Mouse (Mus musculus) neural tube, embryonic 12.5 days (tissue): ENCODE data around the gene Psd. TPM values are rescaled to one million over a fixed set of nuclear protein-coding genes. Genes with fewer than 3 reads are reported as not detected.
A peak's percentile ranks its signal among the peaks of the same experiment; 100 is the strongest.

Experiments used
- ATAC-seq: fragments of 200-750 bp; cut with Nextera tagmentation; 2 replicates; pipeline ENCODE4 v1.8.0; 2017; ENCODE audit warnings: low read depth, mild to moderate bottlenecking, moderate TSS enrichment, moderate library complexity; ENCODE audit not compliant: low FRiP score
- H3K27ac ChIP-seq: fragments of 300-500 bp; sonication (generic); 2 replicates; pipeline ENCODE4 v1.5.1; 2016
- H3K27me3 ChIP-seq: fragments of 300-500 bp; sonication (generic); replicated peaks from 2 replicates; pipeline ENCODE4 v1.6.1; 2016; ENCODE audit warnings: mild to moderate bottlenecking
- H3K36me3 ChIP-seq: fragments of 300-500 bp; sonication (generic); 2 replicates; pipeline ENCODE4 v1.6.1; 2016; ENCODE audit warnings: mild to moderate bottlenecking
- H3K4me1 ChIP-seq: fragments of 300-500 bp; sonication (generic); 2 replicates; pipeline ENCODE4 v1.6.1; 2016
- H3K4me2 ChIP-seq: fragments of 300-500 bp; sonication (generic); replicated peaks from 2 replicates; pipeline ENCODE4 v1.6.1; 2016; ENCODE audit warnings: mild to moderate bottlenecking
- H3K4me3 ChIP-seq: fragments of 300-500 bp; sonication (generic); 2 replicates; pipeline ENCODE4 v1.5.1; 2016
- H3K9ac ChIP-seq: fragments of 300-500 bp; sonication (generic); 2 replicates; pipeline ENCODE4 v1.6.1; 2016; ENCODE audit warnings: mild to moderate bottlenecking
- H3K9me3 ChIP-seq: fragments of 300-500 bp; sonication (generic); 2 replicates; pipeline ENCODE4 v1.6.1; 2016; ENCODE audit warnings: mild to moderate bottlenecking
- WGBS: fragments of 180-500 bp; shearing (Covaris S2); methylation state at CpG from one replicate; pipeline ENCODE4 v1.1.7; 2016; 5-methylcytosine and 5-hydroxymethylcytosine counted together
- polyA plus RNA-seq: library from polyadenylated mRNA; unstranded; fragments of >200 nt; fragmentation: Nextera tagmentation; extraction: Ambion mirVana; gene quantifications from 2 replicates; pipeline ENCODE4 v1.2.1, GENCODE M21; 2016

The Psd gene
- polyA plus RNA-seq, 1 experiment from 2014 or later, result 29.9 TPM

- WGBS, result 70% methylated on average over 11 of the region's 11 CpGs
- Histone ChIP-seq H3K27me3 (peaks cover 59% of the 10 kb centered on the region), H3K9me3 (no peaks in the 10 kb centered on the region), H3K4me1 (peaks cover 45% of the 10 kb centered on the region), H3K4me3 (no peak overlapping the region), H3K27ac (no peak overlapping the region), H3K9ac (no peak overlapping the region), H3K4me2 (peak overlapping the region; percentile 100; the same call in 1 of the 2 replicates), H3K36me3 (no peaks in the 10 kb centered on the region)
- ATAC-seq, result no peak
Measured at GRCm38 (mm10) chr19:46324366-46324765, 2.6 kb downstream of the Psd start.

GRCm38 (mm10) chr19:46323716-46324115 is 3.2 kb downstream of the Psd start:
- H3K4me1 ChIP-seq, result peaks cover 45% of the 10 kb centered on the region
- H3K4me2 ChIP-seq, result no peak overlapping the region
- H3K27ac ChIP-seq, result no peak overlapping the region
- H3K4me3 ChIP-seq, result no peak overlapping the region
- no peaks in the 10 kb centered on the region for H3K9me3 ChIP-seq
- no peak overlapping the region for H3K9ac ChIP-seq
- H3K27me3 ChIP-seq, result peaks cover 66% of the 10 kb centered on the region
- 72% methylated on average over 5 of the region's 5 CpGs for WGBS
- no peaks in the 10 kb centered on the region for H3K36me3 ChIP-seq
- no peak for ATAC-seq

DNA sequence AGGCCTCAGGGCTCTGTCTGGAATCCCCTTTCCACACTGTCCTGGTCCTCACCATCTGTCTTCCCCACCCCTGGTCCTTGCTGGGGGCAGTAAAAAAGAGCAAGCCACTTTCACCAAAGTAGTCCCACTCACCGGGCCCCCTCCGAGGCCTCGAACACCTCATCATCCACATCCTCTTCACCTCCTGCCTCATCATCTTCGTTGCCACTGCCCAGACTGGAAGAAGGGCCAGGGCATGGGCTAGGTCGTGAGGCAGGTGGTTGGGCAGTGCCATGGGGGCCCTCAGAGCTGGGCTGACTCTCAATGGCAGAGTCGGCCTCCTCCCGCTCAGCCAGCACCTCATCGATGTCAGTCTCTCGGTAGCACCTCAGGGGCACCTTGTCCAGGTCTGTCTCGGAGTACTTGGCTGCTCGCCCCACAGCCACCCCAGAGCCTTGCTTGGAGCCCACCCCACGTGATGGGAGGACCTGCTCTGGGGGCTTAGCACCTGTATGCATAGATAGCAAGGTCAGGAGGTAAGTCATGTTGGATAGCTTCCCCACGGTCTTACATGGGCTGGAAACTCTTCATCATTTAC is 3.9 kb downstream of the Psd start:
- WGBS, result 80% methylated on average over 13 of the region's 13 CpGs
- no peak overlapping the region for H3K4me3 ChIP-seq
- H3K4me2 ChIP-seq, result no peak overlapping the region
- peaks cover 47% of the 10 kb centered on the region for H3K4me1 ChIP-seq
- H3K9ac ChIP-seq, result no peak overlapping the region
- no peak for ATAC-seq
- H3K27me3 ChIP-seq, result peaks cover 72% of the 10 kb centered on the region
- no peaks in the 10 kb centered on the region for H3K36me3 ChIP-seq
- no peaks in the 10 kb centered on the region for H3K9me3 ChIP-seq
- no peak overlapping the region for H3K27ac ChIP-seq

DNA sequence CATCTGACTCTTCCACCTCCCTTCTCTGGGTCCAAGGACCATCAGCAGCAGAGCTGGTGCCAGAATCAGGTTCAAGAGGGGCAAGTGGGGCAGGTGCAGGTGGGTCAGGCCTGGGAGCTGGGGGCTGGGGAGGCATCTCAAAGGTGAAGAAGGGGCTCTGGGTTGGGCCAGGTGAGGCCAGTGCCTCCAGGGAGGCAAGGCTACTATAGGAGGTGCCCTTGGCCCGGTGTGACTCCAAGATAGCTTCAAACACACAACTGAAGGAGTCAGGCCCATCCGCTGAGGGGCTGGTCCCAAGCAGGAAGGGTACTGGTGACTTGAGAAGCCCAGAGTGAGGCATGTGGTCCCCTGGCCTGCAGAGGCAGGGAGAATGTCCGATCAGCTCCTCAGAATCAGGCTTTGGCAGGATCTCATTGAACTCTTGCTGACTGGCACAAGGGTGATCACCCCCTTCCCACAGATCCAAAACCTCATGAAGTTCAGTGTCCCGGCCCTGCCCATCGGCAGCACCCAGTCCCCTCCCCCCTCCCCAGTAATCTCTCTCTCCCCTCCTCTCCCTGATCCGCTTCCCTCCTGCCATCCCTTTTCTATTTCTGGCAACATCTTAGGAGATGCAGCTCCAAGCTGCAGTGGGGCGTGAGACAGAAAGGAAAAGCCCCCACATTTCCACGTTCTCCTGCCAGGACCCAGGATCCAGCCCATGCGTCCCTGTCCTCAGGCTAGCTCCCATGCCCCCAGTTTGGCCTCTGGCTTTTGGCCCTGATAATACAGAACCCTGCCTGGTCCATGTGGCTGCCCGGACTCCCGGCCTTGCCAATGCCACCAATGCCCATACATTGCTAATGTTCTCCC is 4.6 kb downstream of the Psd start:
- Histone ChIP-seq H3K4me1 (peaks cover 47% of the 10 kb centered on the region), H3K9me3 (no peaks in the 10 kb centered on the region), H3K27me3 (peaks cover 79% of the 10 kb centered on the region), H3K4me2 (peak overlapping the region; percentile 47), H3K27ac (no peak overlapping the region), H3K9ac (no peak overlapping the region), H3K36me3 (no peaks in the 10 kb centered on the region), H3K4me3 (no peak overlapping the region)
- ATAC-seq, result no peak
- WGBS, result 63% methylated on average over 11 of the region's 11 CpGs

DNA sequence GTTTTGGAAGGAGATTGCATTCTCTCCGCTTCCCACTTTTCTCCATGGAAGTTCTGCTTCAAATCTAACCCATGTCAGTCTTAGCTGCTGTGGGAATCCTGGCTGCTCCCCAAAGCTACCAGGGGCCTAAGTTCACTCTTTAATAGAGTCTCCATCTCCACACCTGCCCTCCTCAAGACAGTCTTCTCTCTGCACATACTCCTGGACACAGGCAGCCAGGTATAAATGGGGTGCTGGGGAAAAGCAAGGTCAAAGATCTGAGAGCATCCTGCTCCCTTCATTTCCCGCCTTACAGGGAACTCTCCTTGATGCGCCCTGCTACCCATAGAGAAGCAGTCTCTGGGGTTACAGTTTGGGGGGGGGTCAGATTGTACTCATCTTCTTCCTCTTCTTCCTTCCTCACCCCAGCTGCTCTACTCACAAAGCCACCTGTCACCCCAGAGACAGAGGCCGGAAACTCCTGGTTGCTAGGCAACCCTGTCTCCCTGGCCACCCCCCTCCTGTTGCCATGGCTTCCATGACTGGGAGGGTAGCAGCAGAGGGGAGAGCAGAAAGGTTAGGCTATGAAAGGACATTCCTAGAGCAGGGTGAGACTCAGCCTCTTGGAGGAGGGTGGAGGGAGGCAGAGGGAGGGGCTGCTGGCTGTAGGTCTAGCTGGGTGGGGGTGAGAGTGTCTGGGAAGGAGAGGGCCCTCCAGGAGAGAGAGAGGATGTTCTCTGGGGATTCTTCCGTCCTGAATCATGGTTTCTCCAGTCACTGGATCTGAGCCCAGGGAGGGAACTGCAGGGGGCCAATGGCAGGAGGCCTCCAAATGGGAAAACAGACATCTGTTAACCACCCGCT is 5.6 kb downstream of the Psd start:
- 23% methylated on average over 6 of the region's 6 CpGs for WGBS
- peak; percentile 79 for ATAC-seq
- Histone ChIP-seq H3K27ac (no peak overlapping the region; the same call in 1 of the 2 replicates), H3K4me2 (peak overlapping the region; percentile 47), H3K9ac (no peak overlapping the region), H3K4me1 (peaks cover 46% of the 10 kb centered on the region), H3K27me3 (peaks cover 88% of the 10 kb centered on the region), H3K36me3 (no peaks in the 10 kb centered on the region), H3K9me3 (no peaks in the 10 kb centered on the region), H3K4me3 (no peak overlapping the region)

- ATAC-seq, result no peak
- H3K27me3 ChIP-seq, result peaks cover 88% of the 10 kb centered on the region
- no peaks in the 10 kb centered on the region for H3K9me3 ChIP-seq
- H3K9ac ChIP-seq, result no peak overlapping the region
- no peak overlapping the region for H3K4me2 ChIP-seq
- WGBS, result 78% methylated on average over 8 of the region's 8 CpGs
- no peak overlapping the region for H3K27ac ChIP-seq
- H3K4me1 ChIP-seq, result peaks cover 43% of the 10 kb centered on the region
- no peaks in the 10 kb centered on the region for H3K36me3 ChIP-seq
- no peak overlapping the region for H3K4me3 ChIP-seq
Measured at GRCm38 (mm10) chr19:46320076-46320785, 6.7 kb downstream of the Psd start.

- Histone ChIP-seq H3K27ac (no peak overlapping the region), H3K4me1 (peaks cover 46% of the 10 kb centered on the region), H3K9me3 (no peaks in the 10 kb centered on the region), H3K4me2 (peak overlapping the region; percentile 68), H3K27me3 (peaks cover 88% of the 10 kb centered on the region), H3K4me3 (no peak overlapping the region), H3K36me3 (no peaks in the 10 kb centered on the region), H3K9ac (no peak overlapping the region)
- 11% methylated on average over 16 of the region's 16 CpGs for WGBS
- no peak for ATAC-seq
Measured at GRCm38 (mm10) chr19:46318586-46319378, 8.2 kb downstream of the Psd start.

DNA sequence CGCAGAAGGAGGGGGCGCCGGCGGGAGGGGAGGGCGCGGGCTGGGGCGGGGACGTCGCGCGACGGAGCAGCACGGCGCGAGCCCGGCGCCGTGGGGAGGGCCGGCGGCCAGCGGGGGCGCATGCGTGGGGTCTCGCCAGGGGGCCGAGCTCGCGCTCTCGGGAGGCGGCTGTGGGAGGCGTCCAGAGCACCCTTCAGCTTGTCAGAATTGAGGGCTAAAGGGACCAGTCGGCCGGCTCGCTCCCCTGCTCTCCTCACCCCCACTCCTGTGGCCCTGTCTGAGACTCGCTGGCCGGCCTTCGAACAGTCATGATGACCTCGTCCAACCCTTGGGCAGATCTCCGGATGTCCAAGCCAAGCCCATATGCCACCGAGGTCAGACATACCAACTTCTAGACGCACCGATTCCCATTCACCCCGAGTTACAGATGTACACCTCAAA is 8.9 kb downstream of the Psd start:
- H3K4me2 ChIP-seq, result peak overlapping the region; percentile 68
- no peak for ATAC-seq
- no peak overlapping the region for H3K27ac ChIP-seq
- H3K27me3 ChIP-seq, result peaks cover 88% of the 10 kb centered on the region
- no peaks in the 10 kb centered on the region for H3K9me3 ChIP-seq
- H3K9ac ChIP-seq, result peak overlapping the region; percentile 67
- H3K4me1 ChIP-seq, result peaks cover 46% of the 10 kb centered on the region
- no peaks in the 10 kb centered on the region for H3K36me3 ChIP-seq
- peak overlapping the region; percentile 45 for H3K4me3 ChIP-seq
- WGBS, result 3% methylated on average over 29 of the region's 42 CpGs

- Histone ChIP-seq H3K4me2 (peak overlapping the region; percentile 68), H3K9me3 (no peaks in the 10 kb centered on the region), H3K9ac (peak overlapping the region; percentile 67), H3K4me1 (peaks cover 43% of the 10 kb centered on the region), H3K27me3 (peaks cover 89% of the 10 kb centered on the region), H3K4me3 (peak overlapping the region; percentile 45), H3K36me3 (0 out of 2 replicates have a peak, but pooled peaks cover 1% of the 10 kb centered on the region), H3K27ac (no peak overlapping the region)
- no peak for ATAC-seq
- under 1% methylated on average over 45 of the region's 48 CpGs for WGBS
Measured at GRCm38 (mm10) chr19:46317546-46317885, 9.4 kb downstream of the Psd start.

GRCm38 (mm10) chr19:46316846-46317545 is 10.0 kb downstream of the Psd start:
- Histone ChIP-seq H3K27ac (no peak overlapping the region), H3K4me3 (peak overlapping the region; percentile 45), H3K4me1 (peaks cover 38% of the 10 kb centered on the region), H3K4me2 (peak overlapping the region; percentile 68), H3K27me3 (peaks cover 87% of the 10 kb centered on the region), H3K36me3 (0 out of 2 replicates have a peak, but pooled peaks cover 3% of the 10 kb centered on the region), H3K9me3 (no peaks in the 10 kb centered on the region), H3K9ac (peak overlapping the region; percentile 67)
- WGBS, result 29% methylated on average over 15 of the region's 15 CpGs
- ATAC-seq, result no peak
